Mouse (Mus musculus): ENCODE measurements around the gene Ppp6c.

DNA sequence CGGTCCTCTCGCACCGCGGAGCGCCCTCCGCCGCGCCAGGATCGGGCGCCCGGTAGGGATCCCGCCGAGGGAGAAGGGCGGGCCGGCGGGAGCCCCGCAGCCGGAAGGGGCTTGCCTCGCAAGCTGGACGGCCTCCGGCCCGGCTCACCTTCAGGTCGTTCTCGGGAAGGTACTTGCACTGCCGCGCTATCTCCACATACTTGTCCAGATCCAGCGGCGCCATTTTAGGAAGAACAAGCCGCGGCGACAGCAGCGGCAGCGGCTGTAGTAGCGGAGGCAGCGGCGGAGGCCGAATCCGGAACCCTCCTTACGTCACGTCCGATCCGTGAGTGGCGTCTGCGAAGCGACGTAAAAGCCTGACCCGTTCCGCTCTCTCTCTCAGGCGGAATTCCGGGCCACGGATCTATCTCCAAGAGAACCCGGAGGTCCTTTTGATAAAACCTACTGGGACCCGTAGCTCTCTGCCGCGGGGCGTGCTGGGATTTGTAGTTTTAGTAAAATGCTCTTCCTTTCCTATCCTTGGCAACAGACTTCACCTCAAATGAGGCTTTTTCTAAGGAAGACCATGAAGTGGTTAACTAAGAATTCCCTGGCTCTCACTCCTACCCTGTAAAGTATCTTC lies at the start of gene Ppp6c:
- TF ChIP-seq CTCF (conservative IDR thresholded peaks at IDR 0.05; ENCODE audit: insufficient read depth, insufficient read length, low read depth, low read length), result no peak
- peak; percentile 71 for TF ChIP-seq POLR2A (IDR thresholded peaks at IDR 0.05; ENCODE audit: low read depth, low read length)

Measured in kidney, adult 2 months (tissue).